Mouse (Mus musculus) kidney, embryonic 14.5 days (tissue): ENCODE measurements around the gene Fam129a. TPM values are rescaled to one million over a fixed set of nuclear protein-coding genes. Genes with fewer than 3 reads are reported as not detected.

ENCODE experiments used
- ATAC-seq: fragments of 200-750 bp; cut with Nextera tagmentation; 2 replicates; pipeline ENCODE4 v1.8.0; 2017; ENCODE audit warnings: moderate number of reproducible peaks, mild to moderate bottlenecking, moderate TSS enrichment, moderate library complexity; ENCODE audit not compliant: low FRiP score, low TSS enrichment
- H3K27ac ChIP-seq: fragments of 300-500 bp; sonication (generic); 2 replicates; pipeline ENCODE4 v1.5.1; 2014; ENCODE audit warnings: low read depth, mild to moderate bottlenecking, low read length, moderate library complexity, mixed read lengths
- H3K27me3 ChIP-seq: fragments of 300-500 bp; sonication (generic); 2 replicates; pipeline ENCODE4 v1.6.1; 2014; ENCODE audit warnings: mild to moderate bottlenecking, low read length; ENCODE audit not compliant: control insufficient read depth, insufficient read depth
- H3K36me3 ChIP-seq: fragments of 300-500 bp; sonication (generic); 2 replicates; pipeline ENCODE4 v1.6.1; 2014; ENCODE audit warnings: low read length, mixed read lengths; ENCODE audit not compliant: control insufficient read depth, insufficient read depth
- H3K4me1 ChIP-seq: fragments of 300-500 bp; sonication (generic); 2 replicates; pipeline ENCODE4 v1.6.1; 2014; ENCODE audit warnings: low read length, mixed read lengths; ENCODE audit not compliant: control insufficient read depth, insufficient read depth
- H3K4me2 ChIP-seq: fragments of 300-500 bp; sonication (generic); replicated peaks from 2 replicates; pipeline ENCODE4 v1.6.1; 2014; ENCODE audit warnings: low read depth, mild to moderate bottlenecking, low read length
- H3K4me3 ChIP-seq: fragments of 300-500 bp; sonication (generic); 2 replicates; pipeline ENCODE4 v1.5.1; 2014; ENCODE audit warnings: mild to moderate bottlenecking, low read length
- H3K9ac ChIP-seq: fragments of 300-500 bp; sonication (generic); 2 replicates; pipeline ENCODE4 v1.6.1; 2014; ENCODE audit warnings: low read depth, mild to moderate bottlenecking, low read length, moderate library complexity
- H3K9me3 ChIP-seq: fragments of 300-500 bp; sonication (generic); 2 replicates; pipeline ENCODE4 v1.6.1; 2016; ENCODE audit warnings: low read length; ENCODE audit not compliant: control insufficient read depth
- WGBS: fragments of 180-500 bp; shearing (Covaris S2); extraction: QIAGEN DNeasy Blood & Tissue Kit; methylation state at CpG from one replicate; pipeline ENCODE4 v1.1.7; 2014; 5-methylcytosine and 5-hydroxymethylcytosine counted together
- polyA plus RNA-seq: library from polyadenylated mRNA; unstranded; fragments of >200 nt; fragmentation: Nextera tagmentation; extraction: Ambion mirVana; gene quantifications from 2 replicates; pipeline ENCODE4 v1.2.1, GENCODE M21; 2014

Gene Fam129a
- polyA plus RNA-seq, 1 experiment from 2014 or later = 5.9 TPM

- Histone ChIP-seq H3K27ac (no peak overlapping the region), H3K27me3 (no peaks in the 10 kb centered on the region), H3K4me3 (no peak overlapping the region), H3K36me3 (no peaks in the 10 kb centered on the region), H3K9ac (no peak overlapping the region), H3K4me2 (no peak overlapping the region), H3K4me1 (no peaks in the 10 kb centered on the region), H3K9me3 (no peaks in the 10 kb centered on the region)
- whole genome bisulfite sequencing = 59% methylated on average over 5 of the region's 5 CpGs
- no peak for ATAC-seq
These were observed 148.9 kb downstream of the Fam129a start for GRCm38 (mm10) chr1:151719911-151720310.

GRCm38 (mm10) chr1:151720566-151720965, 149.6 kb downstream of the Fam129a start:
- Histone ChIP-seq H3K4me2 (no peak overlapping the region), H3K4me1 (no peaks in the 10 kb centered on the region), H3K36me3 (no peaks in the 10 kb centered on the region), H3K27ac (no peak overlapping the region), H3K4me3 (no peak overlapping the region), H3K9ac (no peak overlapping the region), H3K9me3 (no peaks in the 10 kb centered on the region), H3K27me3 (no peaks in the 10 kb centered on the region)
- ATAC-seq = no peak
- 91% methylated on average over 2 of the region's 2 CpGs for WGBS

DNA sequence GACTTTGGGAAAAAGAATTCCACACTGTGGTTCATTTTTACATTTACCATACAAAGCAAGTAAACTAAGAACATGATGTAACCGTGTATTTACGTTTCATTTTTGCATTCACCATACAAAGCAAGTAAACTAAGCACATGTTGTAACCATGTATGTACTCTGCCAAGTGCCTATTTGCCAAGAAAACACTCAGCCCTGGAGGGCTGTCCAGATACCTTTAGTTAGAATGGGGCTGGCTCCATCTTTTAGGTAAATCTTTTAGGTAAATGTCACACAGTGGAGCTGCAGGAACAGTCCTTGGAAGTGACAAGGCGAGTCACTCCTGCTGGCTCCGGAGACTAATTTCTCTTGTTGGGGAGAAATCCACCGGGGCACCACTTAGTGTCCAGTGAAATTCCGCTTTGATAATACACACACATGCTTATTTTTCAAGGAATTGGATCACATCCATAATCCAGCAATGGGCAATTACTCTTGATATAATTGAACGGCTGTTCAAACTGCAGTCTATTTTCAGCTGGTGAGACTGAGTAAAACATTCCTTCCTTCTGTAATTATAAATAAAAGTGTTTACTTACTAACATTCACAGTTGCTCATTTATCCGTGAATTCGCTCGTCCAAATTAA, 150.5 kb downstream of the Fam129a start:
- ATAC-seq = no peak
- Histone ChIP-seq H3K27ac (no peak overlapping the region), H3K4me1 (no peaks in the 10 kb centered on the region), H3K9me3 (no peaks in the 10 kb centered on the region), H3K4me3 (no peak overlapping the region), H3K4me2 (no peak overlapping the region), H3K27me3 (no peaks in the 10 kb centered on the region), H3K9ac (no peak overlapping the region), H3K36me3 (no peaks in the 10 kb centered on the region)
- WGBS = 79% methylated on average over 10 of the region's 10 CpGs

GRCm38 (mm10) chr1:151723771-151724170, 152.8 kb downstream of the Fam129a start:
- no peak overlapping the region for H3K27ac ChIP-seq
- no peaks in the 10 kb centered on the region for H3K36me3 ChIP-seq
- no peaks in the 10 kb centered on the region for H3K9me3 ChIP-seq
- H3K4me3 ChIP-seq = no peak overlapping the region
- H3K4me1 ChIP-seq = no peaks in the 10 kb centered on the region
- 81% methylated on average over 4 of the region's 4 CpGs for WGBS
- H3K27me3 ChIP-seq = no peaks in the 10 kb centered on the region
- H3K9ac ChIP-seq = no peak overlapping the region
- H3K4me2 ChIP-seq = no peak overlapping the region
- ATAC-seq = no peak

- no peak overlapping the region for H3K9ac ChIP-seq
- H3K27me3 ChIP-seq = no peaks in the 10 kb centered on the region
- 65% methylated on average over 2 of the region's 2 CpGs for WGBS
- H3K27ac ChIP-seq = no peak overlapping the region
- H3K4me3 ChIP-seq = no peak overlapping the region
- no peaks in the 10 kb centered on the region for H3K36me3 ChIP-seq
- no peak for ATAC-seq
- no peaks in the 10 kb centered on the region for H3K9me3 ChIP-seq
- no peaks in the 10 kb centered on the region for H3K4me1 ChIP-seq
- H3K4me2 ChIP-seq = no peak overlapping the region
These were observed 154.6 kb downstream of the Fam129a start for GRCm38 (mm10) chr1:151725590-151725989.

GRCm38 (mm10) chr1:151726358-151726757, 155.4 kb downstream of the Fam129a start:
- Histone ChIP-seq H3K9ac (no peak overlapping the region), H3K36me3 (no peaks in the 10 kb centered on the region), H3K9me3 (no peaks in the 10 kb centered on the region), H3K27ac (no peak overlapping the region), H3K4me1 (no peaks in the 10 kb centered on the region), H3K4me3 (no peak overlapping the region), H3K27me3 (no peaks in the 10 kb centered on the region), H3K4me2 (no peak overlapping the region)
- no peak for ATAC-seq
- 92% methylated on average over 6 of the region's 6 CpGs for WGBS

DNA sequence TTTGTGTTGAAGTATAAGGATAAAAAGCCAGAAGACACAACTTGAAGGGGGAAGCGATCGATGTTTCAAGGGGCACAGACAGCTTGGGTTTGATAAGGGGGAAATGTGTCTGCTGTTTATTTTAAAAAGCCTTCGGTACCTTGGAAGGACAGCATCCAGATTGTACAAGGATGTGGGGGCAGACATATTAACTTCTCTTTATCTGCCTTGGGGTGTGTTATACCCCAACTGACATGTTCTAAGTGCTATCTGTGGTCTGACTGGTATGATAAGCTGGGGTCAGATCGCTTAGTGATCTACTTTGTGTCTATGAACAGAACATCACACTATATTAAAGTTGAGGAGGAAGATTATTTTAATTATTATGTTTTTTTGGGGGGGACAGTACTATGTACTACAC, 157.2 kb downstream of the Fam129a start:
- H3K27ac ChIP-seq = no peak overlapping the region
- no peaks in the 10 kb centered on the region for H3K36me3 ChIP-seq
- no peak overlapping the region for H3K4me3 ChIP-seq
- H3K27me3 ChIP-seq = no peaks in the 10 kb centered on the region
- no peak overlapping the region for H3K9ac ChIP-seq
- no peaks in the 10 kb centered on the region for H3K9me3 ChIP-seq
- no peak overlapping the region for H3K4me2 ChIP-seq
- H3K4me1 ChIP-seq = no peaks in the 10 kb centered on the region
- no peak for ATAC-seq
- WGBS = 80% methylated on average over 4 of the region's 4 CpGs

DNA sequence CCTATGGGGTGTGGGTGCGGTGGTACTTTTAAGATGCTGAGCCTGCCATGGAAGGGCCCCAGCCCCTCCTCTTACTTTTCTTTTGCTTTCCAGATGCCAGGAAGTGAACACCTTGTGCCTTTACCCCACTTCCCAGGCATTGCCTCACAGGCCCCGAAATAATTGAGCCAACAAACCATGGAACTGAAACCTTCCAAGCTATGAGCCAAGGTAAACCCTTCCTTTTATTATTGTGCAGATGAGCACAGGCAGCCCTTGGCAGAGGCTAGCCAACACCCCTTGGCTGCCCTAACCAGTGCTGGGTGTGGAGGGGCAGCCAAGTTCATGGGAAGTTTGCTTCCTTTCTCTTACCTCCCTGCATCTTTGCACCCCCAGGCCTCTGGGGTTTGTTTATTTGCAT, 166.2 kb downstream of the Fam129a start:
- Histone ChIP-seq H3K36me3 (no peaks in the 10 kb centered on the region), H3K27me3 (no peaks in the 10 kb centered on the region), H3K4me1 (no peaks in the 10 kb centered on the region), H3K9ac (no peak overlapping the region), H3K9me3 (no peaks in the 10 kb centered on the region), H3K27ac (no peak overlapping the region), H3K4me3 (no peak overlapping the region), H3K4me2 (no peak overlapping the region)
- no peak for ATAC-seq
- WGBS = 95% methylated on average over 2 of the region's 2 CpGs

GRCm38 (mm10) chr1:151741199-151741621, 170.2 kb downstream of the Fam129a start:
- Histone ChIP-seq H3K27me3 (no peaks in the 10 kb centered on the region), H3K27ac (no peak overlapping the region), H3K36me3 (no peaks in the 10 kb centered on the region), H3K4me2 (no peak overlapping the region), H3K4me3 (no peak overlapping the region), H3K9ac (no peak overlapping the region), H3K9me3 (no peaks in the 10 kb centered on the region), H3K4me1 (no peaks in the 10 kb centered on the region)
- 89% methylated on average over 7 of the region's 7 CpGs for WGBS
- no peak for ATAC-seq
